Mouse (Mus musculus): ENCODE measurements around the gene Hist1h2be. TPM values are rescaled to one million over a fixed set of nuclear protein-coding genes. Genes with fewer than 3 reads are reported as not detected.
"Not testable (repeated sequence)": the region's sequence is repeated elsewhere in the genome, so short reads cannot be mapped to it uniquely, and the experiment has no call there.

The Hist1h2be gene
- polyA plus RNA-seq, 1 experiment from 2014 or later: 1.7 TPM

DNA sequence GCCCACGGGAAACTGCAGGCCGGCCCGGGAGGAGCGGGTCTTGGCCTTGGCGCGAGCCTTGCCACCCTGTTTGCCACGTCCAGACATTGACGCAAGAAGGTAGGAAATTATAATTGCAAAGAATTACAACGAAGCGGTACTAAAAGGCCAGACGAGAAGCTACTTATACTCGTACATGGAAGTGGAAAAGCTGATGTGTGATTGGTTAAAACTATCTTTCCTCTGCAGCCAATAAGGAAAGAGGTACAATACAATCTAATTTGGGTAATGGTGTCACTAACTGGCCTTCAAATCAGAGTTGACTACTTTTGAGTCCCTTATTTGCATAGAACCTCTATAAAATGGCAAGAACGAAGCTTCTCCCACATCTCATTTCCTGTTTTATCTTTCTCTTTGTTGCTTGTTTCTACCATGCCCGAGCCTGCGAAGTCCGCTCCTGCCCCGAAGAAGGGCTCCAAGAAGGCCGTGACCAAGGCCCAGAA, 49.9 kb downstream of the Hist1h2be start, which contains the start of the genes Hist1h2ae and Hist1h2bg:
Gene Hist1h2ae (minus strand): TSS at position 199 of the 482 bp plus-strand sequence.
Gene Hist1h2bg (plus strand): TSS at position 375 of the 482 bp plus-strand sequence.
- Histone ChIP-seq H3K9me3 (replicated peaks) (no peaks in the 10 kb centered on the region), H3K27me3 (no peaks in the 10 kb centered on the region), H3K36me3 (no peaks in the 10 kb centered on the region), H3K4me2 (peak within 1 kb of the TSS; percentile 73), H3K4me1 (replicated peaks) (peaks cover 28% of the 10 kb centered on the region), H3K4me3 (peak within 1 kb of the TSS; percentile 54), H3K27ac (peak within 1 kb of the TSS; percentile 97), H3K9ac (peak within 1 kb of the TSS; percentile 58)
- peak; percentile 86 for ATAC-seq (replicated peaks; ENCODE audit: insufficient number of reproducible peaks, insufficient read depth, low FRiP score, low read depth)
- WGBS: under 1% methylated on average over 18 of the region's 18 CpGs

DNA sequence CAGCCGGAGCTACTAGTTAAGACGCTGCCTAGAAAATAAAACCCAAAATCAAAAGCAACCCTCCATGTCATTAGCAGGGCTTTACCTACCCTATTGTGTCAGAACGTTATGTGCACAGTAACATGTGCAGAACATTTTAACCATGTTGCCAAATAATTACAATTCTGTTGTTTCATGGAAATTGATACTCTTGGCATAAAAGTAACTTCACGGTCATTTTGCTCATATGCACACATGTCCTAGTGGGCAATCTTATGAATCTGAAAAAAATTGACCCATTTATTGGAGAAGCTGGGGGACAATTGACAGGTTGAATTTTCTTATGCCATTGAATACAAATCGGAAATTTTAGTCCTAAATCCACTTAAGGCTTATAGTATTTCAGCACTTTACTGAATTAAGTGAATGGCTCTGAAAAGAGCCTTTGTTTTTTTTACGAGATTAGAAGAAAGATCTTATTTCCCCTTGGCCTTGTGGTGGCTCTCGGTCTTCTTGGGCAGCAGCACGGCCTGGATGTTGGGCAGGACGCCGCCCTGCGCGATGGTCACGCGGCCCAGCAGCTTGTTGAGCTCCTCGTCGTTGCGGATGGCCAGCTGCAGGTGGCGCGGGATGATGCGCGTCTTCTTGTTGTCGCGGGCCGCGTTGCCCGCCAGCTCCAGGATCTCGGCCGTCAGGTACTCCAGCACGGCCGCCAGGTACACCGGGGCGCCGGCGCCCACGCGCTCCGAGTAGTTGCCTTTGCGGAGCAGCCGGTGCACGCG, 50.5 kb downstream of the Hist1h2be start:
- not testable (repeated sequence) for H3K36me3 ChIP-seq; H3K9me3 ChIP-seq (replicated peaks); H3K27me3 ChIP-seq
- Histone ChIP-seq H3K4me1 (replicated peaks) (peaks cover 26% of the 10 kb centered on the region), H3K9ac (peak overlapping the region; percentile 53), H3K4me3 (peak overlapping the region; percentile 54), H3K27ac (peak overlapping the region; percentile 97), H3K4me2 (peak overlapping the region; percentile 73)
- ATAC-seq (replicated peaks; ENCODE audit: insufficient number of reproducible peaks, insufficient read depth, low FRiP score, low read depth): 0 out of 2 replicates have a peak, but pooled peaks have one; percentile 4
- WGBS: 2% methylated on average over 27 of the region's 41 CpGs

DNA sequence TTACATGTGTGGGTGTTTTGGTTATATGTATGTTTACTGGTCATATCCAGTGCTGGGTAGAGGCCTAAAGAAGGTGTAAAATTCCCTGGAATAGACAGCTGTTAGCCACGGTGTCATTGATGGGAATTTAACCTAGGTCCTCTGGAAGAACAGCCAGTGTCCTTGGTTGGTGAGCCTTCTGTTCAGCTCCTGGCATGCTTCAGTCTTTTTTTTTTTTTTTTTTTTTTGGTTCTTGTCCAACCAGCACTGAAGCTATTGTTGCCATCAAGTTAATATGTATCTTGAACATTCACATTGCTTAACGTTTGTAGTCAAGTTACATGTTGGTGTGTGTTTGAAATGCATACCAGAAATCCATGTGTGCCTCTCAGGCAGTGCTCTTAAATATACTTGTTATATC, 56.4 kb downstream of the Hist1h2be start:
- Histone ChIP-seq H3K4me2 (no peak overlapping the region), H3K36me3 (no peaks in the 10 kb centered on the region), H3K4me3 (no peak overlapping the region), H3K4me1 (replicated peaks) (peaks cover 2% of the 10 kb centered on the region; the same call in 1 of the 2 replicates), H3K27me3 (no peaks in the 10 kb centered on the region), H3K27ac (no peak overlapping the region), H3K9ac (no peak overlapping the region), H3K9me3 (replicated peaks) (no peaks in the 10 kb centered on the region)
- ATAC-seq (replicated peaks; ENCODE audit: insufficient number of reproducible peaks, insufficient read depth, low FRiP score, low read depth): no peak
- 82% methylated on average over 2 of the region's 2 CpGs for WGBS

DNA sequence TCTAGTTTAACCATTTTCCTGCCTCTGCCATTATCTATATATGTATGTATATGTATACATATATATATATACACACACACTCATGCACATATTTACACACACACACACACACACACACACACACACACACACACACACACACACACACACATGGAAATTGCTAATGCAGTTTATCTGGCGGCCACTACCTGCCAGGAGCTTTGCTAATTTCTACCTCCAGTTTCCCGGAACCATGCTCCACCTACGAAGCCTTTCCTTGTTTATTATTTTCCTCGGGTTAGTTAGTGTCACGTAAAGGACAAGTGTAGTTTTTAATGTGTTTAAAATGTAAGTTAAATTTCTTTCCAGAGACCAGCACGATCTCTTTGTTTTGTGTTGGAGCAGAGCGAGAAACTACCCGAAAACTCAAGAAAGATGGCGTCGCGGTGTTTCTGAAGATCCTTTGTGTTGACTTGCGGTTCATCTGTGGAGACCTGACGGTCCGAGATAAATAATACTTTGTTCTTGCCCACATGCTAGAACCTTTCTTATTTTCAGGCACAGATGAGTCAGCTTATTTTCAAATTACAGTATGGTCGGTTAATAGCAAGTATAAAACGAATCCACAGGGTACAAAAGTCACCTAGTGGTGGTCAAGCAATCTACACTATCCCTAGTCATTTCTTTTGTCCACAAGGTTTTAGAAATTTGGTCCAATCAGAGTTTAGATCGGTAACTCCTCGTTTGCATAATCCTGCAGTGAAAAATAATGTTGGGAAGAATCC, 58.0 kb downstream of the Hist1h2be start:
- H3K27ac ChIP-seq: peak overlapping the region; percentile 94
- peaks cover 2% of the 10 kb centered on the region; the same call in 1 of the 2 replicates for H3K4me1 ChIP-seq (replicated peaks)
- WGBS: 3% methylated on average over 18 of the region's 18 CpGs
- no peaks in the 10 kb centered on the region for H3K36me3 ChIP-seq
- no peaks in the 10 kb centered on the region for H3K27me3 ChIP-seq
- H3K9ac ChIP-seq: peak overlapping the region; percentile 57
- ATAC-seq (replicated peaks; ENCODE audit: insufficient number of reproducible peaks, insufficient read depth, low FRiP score, low read depth): peak; percentile 36
- H3K4me3 ChIP-seq: peak overlapping the region; percentile 58
- peak overlapping the region; percentile 66 for H3K4me2 ChIP-seq
- H3K9me3 ChIP-seq (replicated peaks): no peaks in the 10 kb centered on the region

DNA sequence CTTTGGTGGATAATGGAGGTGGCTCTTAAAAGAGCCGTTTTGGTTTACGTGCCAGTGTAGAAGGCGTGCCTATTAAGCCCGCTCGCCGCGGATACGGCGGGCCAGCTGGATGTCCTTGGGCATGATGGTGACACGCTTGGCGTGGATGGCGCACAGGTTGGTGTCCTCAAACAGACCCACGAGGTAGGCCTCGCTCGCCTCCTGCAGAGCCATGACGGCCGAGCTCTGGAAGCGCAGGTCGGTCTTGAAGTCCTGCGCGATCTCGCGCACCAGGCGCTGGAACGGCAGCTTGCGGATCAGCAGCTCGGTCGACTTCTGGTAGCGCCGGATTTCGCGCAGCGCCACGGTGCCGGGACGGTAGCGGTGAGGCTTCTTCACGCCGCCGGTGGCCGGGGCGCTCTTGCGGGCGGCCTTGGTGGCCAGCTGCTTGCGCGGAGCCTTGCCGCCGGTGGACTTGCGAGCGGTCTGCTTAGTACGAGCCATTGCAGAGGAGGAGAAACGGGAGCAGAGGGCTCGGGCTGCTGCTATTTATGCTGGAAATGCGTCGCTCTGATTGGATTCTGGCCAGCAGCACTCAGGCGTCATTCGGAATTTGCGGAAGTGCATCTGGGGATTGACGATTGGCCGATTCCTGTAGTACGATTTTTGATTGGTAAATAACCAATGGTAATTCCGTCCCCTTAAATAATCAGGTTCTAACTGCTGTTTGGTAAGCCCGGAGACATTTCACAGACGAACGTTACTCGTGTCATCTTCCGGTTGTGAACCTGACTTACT, 58.9 kb downstream of the Hist1h2be start, which contains the start of gene Hist1h3e:
Gene Hist1h3e (minus strand): TSS at position 487 of the 777 bp plus-strand sequence.
- H3K9ac ChIP-seq: peak within 1 kb of the TSS; percentile 59
- peak within 1 kb of the TSS; percentile 66 for H3K4me2 ChIP-seq
- peak within 1 kb of the TSS; percentile 94 for H3K27ac ChIP-seq
- not testable (repeated sequence) for H3K4me1 ChIP-seq (replicated peaks); H3K9me3 ChIP-seq (replicated peaks); H3K27me3 ChIP-seq; H3K36me3 ChIP-seq
- peak; percentile 91 for ATAC-seq (replicated peaks; ENCODE audit: insufficient number of reproducible peaks, insufficient read depth, low FRiP score, low read depth)
- under 1% methylated on average over 53 of the region's 67 CpGs for WGBS
- H3K4me3 ChIP-seq: peak within 1 kb of the TSS; percentile 58

DNA sequence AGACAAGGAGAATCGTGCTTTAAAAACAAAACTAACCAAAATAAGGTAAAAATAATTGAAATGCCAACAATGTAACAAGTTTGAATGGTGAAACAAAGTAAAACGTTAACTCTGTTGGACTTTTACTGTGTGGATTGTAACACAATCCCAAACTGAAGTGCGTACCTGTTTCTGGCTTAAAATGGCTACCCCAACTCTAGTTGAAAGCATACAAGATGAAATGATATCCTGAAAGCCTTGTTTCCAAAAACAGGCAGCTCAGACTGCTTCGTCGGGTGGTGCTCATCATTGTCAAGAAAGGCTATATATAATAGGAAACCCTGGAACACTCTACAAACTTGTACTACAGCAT, 59.4 kb downstream of the Hist1h2be start:
- not testable (repeated sequence) for ATAC-seq (replicated peaks; ENCODE audit: insufficient number of reproducible peaks, insufficient read depth, low FRiP score, low read depth); H3K9me3 ChIP-seq (replicated peaks); H3K27me3 ChIP-seq; H3K4me1 ChIP-seq (replicated peaks); H3K36me3 ChIP-seq
- H3K4me3 ChIP-seq: peak overlapping the region; percentile 58
- peak overlapping the region; percentile 66 for H3K4me2 ChIP-seq
- H3K9ac ChIP-seq: peak overlapping the region; percentile 59; the same call in 1 of the 2 replicates
- peak overlapping the region; percentile 94 for H3K27ac ChIP-seq
- WGBS: 0% methylated on average over 2 of the region's 5 CpGs

DNA sequence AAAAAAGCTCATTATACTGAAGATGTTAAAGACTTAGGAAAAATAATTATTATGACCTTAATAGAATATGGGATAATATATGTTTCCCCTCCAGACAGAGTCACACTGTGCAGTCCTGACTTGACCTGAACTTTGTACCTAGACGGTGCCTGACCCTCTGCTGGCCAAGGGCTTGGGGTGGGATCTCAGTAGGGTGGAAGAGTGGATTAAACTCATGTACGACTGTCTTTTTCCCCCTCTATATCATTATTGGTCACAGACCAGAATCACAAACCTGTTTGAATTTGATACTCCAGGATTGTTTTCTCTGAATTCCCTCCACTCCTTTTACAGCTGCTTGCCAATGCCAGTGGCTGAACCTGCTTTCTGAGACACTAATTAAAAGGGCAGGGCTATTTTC, 60.2 kb downstream of the Hist1h2be start:
- not testable (repeated sequence) for H3K36me3 ChIP-seq; H3K9me3 ChIP-seq (replicated peaks); H3K27me3 ChIP-seq; H3K4me3 ChIP-seq; H3K4me1 ChIP-seq (replicated peaks); H3K27ac ChIP-seq; ATAC-seq (replicated peaks; ENCODE audit: insufficient number of reproducible peaks, insufficient read depth, low FRiP score, low read depth)
- Histone ChIP-seq H3K4me2 (peak overlapping the region; percentile 32; the same call in 1 of the 2 replicates), H3K9ac (peak overlapping the region; percentile 14; the same call in 1 of the 2 replicates)
- WGBS: 40% methylated on average over 2 of the region's 2 CpGs

DNA sequence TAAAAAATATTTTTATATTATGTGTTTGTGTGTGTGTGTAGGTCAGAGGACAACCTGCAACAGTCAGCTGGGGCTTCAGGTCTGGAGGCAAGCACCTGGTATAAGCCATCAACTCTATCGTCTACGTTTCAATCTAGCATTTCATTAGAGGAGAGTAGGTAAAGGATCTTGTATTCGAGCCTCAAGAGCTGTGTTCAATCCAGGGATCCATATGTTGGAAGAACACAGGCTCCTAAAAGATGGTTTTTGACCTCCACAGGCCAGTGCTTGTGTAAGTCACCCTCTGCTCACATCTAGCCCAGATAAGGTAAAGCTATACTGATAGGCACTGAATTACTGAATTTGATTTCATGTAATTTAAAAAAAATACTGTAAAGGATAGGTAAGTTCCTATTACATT, 64.0 kb downstream of the Hist1h2be start:
- no peaks in the 10 kb centered on the region for H3K36me3 ChIP-seq
- peak overlapping the region; percentile 97; the same call in 1 of the 2 replicates for H3K27ac ChIP-seq
- ATAC-seq (replicated peaks; ENCODE audit: insufficient number of reproducible peaks, insufficient read depth, low FRiP score, low read depth): no peak
- no peaks in the 10 kb centered on the region for H3K9me3 ChIP-seq (replicated peaks)
- WGBS: 73% methylated on average over 3 of the region's 3 CpGs
- H3K4me1 ChIP-seq (replicated peaks): peaks cover 16% of the 10 kb centered on the region
- no peak overlapping the region for H3K9ac ChIP-seq
- 0 out of 2 replicates have a peak overlapping the region, but pooled peaks have one; percentile 4 for H3K4me3 ChIP-seq
- H3K27me3 ChIP-seq: no peaks in the 10 kb centered on the region
- peak overlapping the region; percentile 95; the same call in 1 of the 2 replicates for H3K4me2 ChIP-seq

DNA sequence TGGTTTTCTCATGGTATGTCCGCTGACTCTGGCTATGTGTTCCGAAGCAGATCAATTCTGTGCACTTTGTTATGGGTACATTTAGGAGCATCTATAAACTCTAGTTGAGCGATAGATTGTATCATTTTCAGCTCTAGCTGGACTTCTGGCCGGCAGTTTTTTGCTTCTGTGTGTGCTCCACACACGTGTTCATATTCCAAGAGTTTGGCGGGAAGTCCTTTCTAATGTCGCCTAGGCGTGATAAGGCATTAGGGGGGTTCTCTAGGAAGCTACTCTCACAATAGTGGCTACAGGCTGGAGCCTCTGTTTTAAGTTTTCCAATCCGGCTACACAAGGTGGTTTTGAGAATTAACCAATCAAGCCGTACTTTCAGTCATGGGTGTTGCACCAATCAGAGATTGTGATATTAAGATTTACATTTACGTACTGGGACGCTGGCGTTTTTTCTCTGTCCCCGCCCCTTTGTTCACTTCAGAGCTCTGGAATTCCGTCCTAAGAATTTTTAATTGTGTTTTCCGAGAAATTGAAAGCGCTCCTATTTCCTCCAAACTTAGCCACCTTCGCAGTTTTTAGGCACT, 65.0 kb downstream of the Hist1h2be start:
- peak; percentile 75 for ATAC-seq (replicated peaks; ENCODE audit: insufficient number of reproducible peaks, insufficient read depth, low FRiP score, low read depth)
- under 1% methylated on average over 18 of the region's 18 CpGs for WGBS
- Histone ChIP-seq H3K4me3 (peak overlapping the region; percentile 59), H3K36me3 (no peaks in the 10 kb centered on the region), H3K27me3 (no peaks in the 10 kb centered on the region), H3K27ac (peak overlapping the region; percentile 97), H3K4me1 (replicated peaks) (peaks cover 18% of the 10 kb centered on the region), H3K9me3 (replicated peaks) (no peaks in the 10 kb centered on the region), H3K9ac (peak overlapping the region; percentile 86), H3K4me2 (peak overlapping the region; percentile 95)

DNA sequence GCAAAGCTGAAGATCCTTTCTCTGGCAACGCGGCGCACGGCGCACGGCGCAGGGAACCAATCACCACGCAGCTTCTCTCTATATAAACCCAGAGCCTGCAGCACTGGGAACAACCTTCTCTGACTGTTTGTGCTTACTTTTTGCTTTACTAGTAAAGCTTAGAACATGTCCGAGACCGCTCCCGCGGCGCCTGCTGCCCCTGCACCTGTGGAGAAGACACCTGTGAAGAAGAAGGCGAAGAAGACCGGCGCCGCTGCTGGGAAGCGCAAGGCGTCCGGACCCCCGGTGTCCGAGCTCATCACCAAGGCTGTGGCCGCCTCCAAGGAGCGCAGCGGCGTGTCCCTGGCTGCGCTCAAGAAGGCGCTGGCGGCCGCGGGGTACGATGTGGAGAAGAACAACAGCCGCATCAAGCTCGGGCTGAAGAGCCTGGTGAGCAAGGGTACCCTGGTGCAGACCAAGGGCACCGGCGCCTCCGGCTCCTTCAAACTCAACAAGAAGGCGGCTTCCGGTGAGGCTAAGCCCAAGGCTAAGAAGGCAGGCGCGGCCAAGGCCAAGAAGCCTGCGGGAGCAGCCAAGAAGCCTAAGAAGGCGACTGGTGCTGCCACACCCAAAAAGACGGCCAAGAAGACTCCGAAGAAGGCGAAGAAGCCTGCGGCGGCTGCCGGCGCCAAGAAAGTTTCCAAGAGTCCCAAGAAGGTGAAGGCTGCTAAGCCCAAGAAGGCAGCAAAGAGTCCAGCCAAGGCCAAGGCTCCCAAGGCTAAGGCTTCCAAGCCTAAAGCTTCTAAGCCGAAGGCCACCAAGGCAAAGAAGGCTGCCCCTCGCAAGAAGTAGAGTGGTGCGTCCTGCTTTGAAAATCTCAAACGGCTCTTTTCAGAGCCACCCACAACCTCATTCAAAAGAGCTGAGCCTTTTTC, 65.7 kb downstream of the Hist1h2be start:
- Histone ChIP-seq H3K4me3 (peak overlapping the region; percentile 59), H3K4me1 (replicated peaks) (peaks cover 21% of the 10 kb centered on the region), H3K36me3 (no peaks in the 10 kb centered on the region), H3K27ac (peak overlapping the region; percentile 97), H3K27me3 (no peaks in the 10 kb centered on the region), H3K4me2 (peak overlapping the region; percentile 95), H3K9me3 (replicated peaks) (no peaks in the 10 kb centered on the region), H3K9ac (peak overlapping the region; percentile 86)
- WGBS: under 1% methylated on average over 54 of the region's 54 CpGs
- peak; percentile 86 for ATAC-seq (replicated peaks; ENCODE audit: insufficient number of reproducible peaks, insufficient read depth, low FRiP score, low read depth)
